Comparison of ENCODE assay signal across 18 mouse cellular contexts in the genomic region with DNA sequence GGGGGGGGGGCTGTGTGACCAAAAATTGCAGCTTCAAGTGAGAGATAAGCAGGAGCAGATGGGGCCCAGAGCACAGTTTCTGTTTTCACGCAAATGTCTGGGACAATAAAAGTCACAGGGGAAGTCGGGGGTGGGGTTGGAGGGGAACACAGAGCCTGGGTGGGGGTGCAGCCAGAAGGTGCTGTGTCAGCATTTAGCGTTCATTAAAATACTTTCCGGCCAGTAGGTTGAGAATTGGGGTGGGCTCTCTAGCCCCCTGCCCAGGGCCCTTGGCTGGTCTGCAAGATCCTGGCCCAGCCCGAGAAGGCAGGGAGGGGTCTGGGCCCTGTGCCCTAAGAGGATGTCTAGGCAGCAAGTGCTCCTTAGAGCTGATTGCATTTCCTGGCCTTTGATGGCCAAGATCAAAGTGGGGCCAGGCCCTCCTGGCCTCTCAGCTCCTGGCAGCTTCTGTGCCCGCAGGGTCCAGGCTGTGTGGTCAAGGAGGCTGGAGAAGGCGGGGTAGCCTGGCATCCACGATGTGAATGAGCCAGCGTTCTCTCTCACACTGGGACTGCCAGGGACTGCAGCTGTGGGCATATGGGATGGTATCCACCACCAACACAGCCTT.
DNase-seq lines count a peak whose midpoint lies in the region; ATAC-seq and TF ChIP-seq lines count a peak whose summit lies in the region.
"Had no signal": no experiment of that assay in that cellular context is flagged by ENCODE, and none has a peak within 500 bp of the region (broad histone marks: within the 10 kb centered on the region; RNA-seq: fewer than 3 reads in every experiment).

No protein-coding gene starts in this region.

- H3K27ac ChIP-seq in midbrain, embryonic 10.5 days (replicated peaks): peak overlapping the region; percentile 38; the same call in 1 of the 2 replicates
- no peak overlapping the region for H3K27ac ChIP-seq in midbrain, embryonic 11.5 days (ENCODE audit: low read depth, low read length)
- H3K27ac ChIP-seq in limb, embryonic 10.5 days: peak overlapping the region; percentile 71
- no peak overlapping the region for H3K27ac ChIP-seq in lung, postnatal 0 days (ENCODE audit: low read length)
- H3K27ac ChIP-seq: kidney, embryonic 15.5 days; layer of hippocampus, adult 2 months; left cerebral cortex, adult 2 months; liver, embryonic 13.5 days had no signal

- ATAC-seq in midbrain, embryonic 11.5 days (ENCODE audit: low FRiP score): no peak
- ATAC-seq in lung, postnatal 0 days: peak; percentile 87
- no peak for ATAC-seq in megakaryocyte, adult 5-6 weeks (ENCODE audit: poor library complexity, severe bottlenecking)
- ATAC-seq: forebrain, postnatal 0 days had no signal

- H3K4me3 ChIP-seq in midbrain, embryonic 10.5 days: no peak overlapping the region
- no peak overlapping the region for H3K4me3 ChIP-seq in midbrain, embryonic 11.5 days (ENCODE audit: low read depth, low read length)
- H3K4me3 ChIP-seq in limb, embryonic 10.5 days: no peak overlapping the region
- no peak overlapping the region for H3K4me3 ChIP-seq in lung, postnatal 0 days (ENCODE audit: low read depth, low read length)
- H3K4me3 ChIP-seq: kidney, embryonic 15.5 days; layer of hippocampus, adult 2 months; left cerebral cortex, adult 2 months; liver, embryonic 13.5 days; megakaryocyte, embryonic 14.5 days; myocyte had no signal

- no peak for TF ChIP-seq CTCF in lung, postnatal 0 days (IDR thresholded peaks at IDR 0.05)

- no peak overlapping the region for H3K4me2 ChIP-seq in midbrain, embryonic 11.5 days
- H3K4me2 ChIP-seq in lung, postnatal 0 days (replicated peaks; ENCODE audit: low read depth, low read length): no peak overlapping the region
- H3K4me2 ChIP-seq: heart, embryonic 11.5 days; kidney, embryonic 15.5 days; liver, embryonic 13.5 days had no signal

- no peak for DNase-seq in midbrain, embryonic 10.5 days (ENCODE audit: low spot score)
- DNase-seq in midbrain, embryonic 11.5 days (ENCODE audit: low spot score, missing footprints): no peak
- DNase-seq in limb, embryonic 10.5 days (ENCODE audit: low spot score): peak; percentile 57
- peak; percentile 45 for DNase-seq in lung, postnatal 0 days (ENCODE audit: low spot score)
- no peak for DNase-seq in cerebellum, adult 11 months
- no peak for DNase-seq in layer of hippocampus, postnatal 14 days (ENCODE audit: low spot score in 2 of 2)
- DNase-seq: adrenal gland, adult 8-10 months; forebrain, postnatal 0 days; liver, embryonic 13.5 days; retina, postnatal 1 day had no signal

- H3K27me3 ChIP-seq in midbrain, embryonic 10.5 days (ENCODE audit: low read depth, poor library complexity, severe bottlenecking): peaks cover 58% of the 10 kb centered on the region
- no peaks in the 10 kb centered on the region for H3K27me3 ChIP-seq in midbrain, embryonic 11.5 days (ENCODE audit: control insufficient read depth, insufficient read depth, low read length)
- H3K27me3 ChIP-seq in limb, embryonic 10.5 days (ENCODE audit: low read depth, poor library complexity, severe bottlenecking): peaks cover 4% of the 10 kb centered on the region; the same call in 1 of the 2 replicates
- H3K27me3 ChIP-seq in lung, postnatal 0 days (replicated peaks; ENCODE audit: insufficient read depth, low read length): no peaks in the 10 kb centered on the region

- no peak for TF ChIP-seq EP300 in lung, postnatal 0 days (IDR thresholded peaks at IDR 0.05)

- H3K9me3 ChIP-seq in midbrain, embryonic 10.5 days (replicated peaks): no peaks in the 10 kb centered on the region
- H3K9me3 ChIP-seq in midbrain, embryonic 11.5 days (ENCODE audit: control insufficient read depth, low read length): no peaks in the 10 kb centered on the region
- no peaks in the 10 kb centered on the region for H3K9me3 ChIP-seq in limb, embryonic 10.5 days (replicated peaks)
- no peaks in the 10 kb centered on the region for H3K9me3 ChIP-seq in lung, postnatal 0 days (ENCODE audit: low read length)
- H3K9me3 ChIP-seq: G1E; kidney, embryonic 15.5 days; liver, embryonic 13.5 days; megakaryocyte, embryonic 14.5 days had no signal

- H3K9ac ChIP-seq in midbrain, embryonic 11.5 days (ENCODE audit: low read length): no peak overlapping the region
- H3K9ac ChIP-seq in lung, postnatal 0 days (replicated peaks; ENCODE audit: low read depth): no peak overlapping the region
- H3K9ac ChIP-seq: forebrain, postnatal 0 days; kidney, embryonic 15.5 days; liver, embryonic 13.5 days had no signal

- peaks cover 53% of the 10 kb centered on the region for H3K4me1 ChIP-seq in midbrain, embryonic 10.5 days
- H3K4me1 ChIP-seq in midbrain, embryonic 11.5 days (ENCODE audit: control insufficient read depth, insufficient read depth, low read length): peaks cover 7% of the 10 kb centered on the region; the same call in 1 of the 2 replicates
- peaks cover 79% of the 10 kb centered on the region for H3K4me1 ChIP-seq in limb, embryonic 10.5 days
- no peaks in the 10 kb centered on the region for H3K4me1 ChIP-seq in lung, postnatal 0 days (ENCODE audit: insufficient read depth, low read depth, low read length)

- 81% methylated on average over 9 of the region's 9 CpGs for WGBS in midbrain, embryonic 10.5 days
- 77% methylated on average over 9 of the region's 9 CpGs for WGBS in midbrain, embryonic 11.5 days
- 24% methylated on average over 9 of the region's 9 CpGs for WGBS in limb, embryonic 10.5 days
- WGBS in lung, postnatal 0 days: 33% methylated on average over 9 of the region's 9 CpGs

- no peaks in the 10 kb centered on the region for H3K36me3 ChIP-seq in midbrain, embryonic 10.5 days
- H3K36me3 ChIP-seq in midbrain, embryonic 11.5 days (ENCODE audit: control insufficient read depth, insufficient read depth, low read length): no peaks in the 10 kb centered on the region
- H3K36me3 ChIP-seq in limb, embryonic 10.5 days: no peaks in the 10 kb centered on the region
- H3K36me3 ChIP-seq in lung, postnatal 0 days (ENCODE audit: insufficient read depth, low read length): no peaks in the 10 kb centered on the region
- H3K36me3 ChIP-seq: G1E; kidney, embryonic 15.5 days; liver, embryonic 13.5 days had no signal

Comparison
In these comparisons a context has a peak if more than half of its experiments do, and no peak if none do; other contexts are left out.
1. H3K27ac ChIP-seq: peak in midbrain, embryonic 10.5 days (single experiment) and limb, embryonic 10.5 days (single experiment); none in midbrain, embryonic 11.5 days (single experiment) and lung, postnatal 0 days (single experiment).
2. DNase-seq: peak in limb, embryonic 10.5 days (single experiment) and lung, postnatal 0 days (single experiment); none in midbrain, embryonic 10.5 days (single experiment), midbrain, embryonic 11.5 days (single experiment), cerebellum, adult 11 months (single experiment) and layer of hippocampus, postnatal 14 days (0 of 2).